In genomic region chr4:114369591-114369990, GRCm38 (mm10) we compare ENCODE assay signal across 23 mouse cellular contexts. TPM values are rescaled to one million over a fixed set of nuclear protein-coding genes. Genes with fewer than 3 reads are reported as not detected.
A peak's percentile ranks its signal among the peaks of the same experiment; 100 is the strongest.
DNase-seq lines count a peak whose midpoint lies in the region; ATAC-seq and TF ChIP-seq lines count a peak whose summit lies in the region.
"Had no signal": no experiment of that assay in that cellular context is flagged by ENCODE, and none has a peak within 500 bp of the region (broad histone marks: within the 10 kb centered on the region; RNA-seq: fewer than 3 reads in every experiment).

No protein-coding gene starts in this region.

- H3K27ac ChIP-seq in heart, embryonic 10.5 days: no peak overlapping the region
- no peak overlapping the region for H3K27ac ChIP-seq in heart, embryonic 12.5 days (ENCODE audit: poor library complexity, severe bottlenecking)
- H3K27ac ChIP-seq in midbrain, embryonic 11.5 days (ENCODE audit: low read depth, low read length): no peak overlapping the region
- no peak overlapping the region for H3K27ac ChIP-seq in midbrain, embryonic 10.5 days (replicated peaks)
- H3K27ac ChIP-seq in testis, adult 2 months (ENCODE audit: control insufficient read depth, insufficient read depth, low read depth, low read length): no peak overlapping the region

- H3K4me1 ChIP-seq in heart, embryonic 10.5 days: peaks cover 13% of the 10 kb centered on the region; the same call in 1 of the 2 replicates
- peaks cover 5% of the 10 kb centered on the region; the same call in 1 of the 2 replicates for H3K4me1 ChIP-seq in heart, embryonic 12.5 days (replicated peaks)
- no peaks in the 10 kb centered on the region for H3K4me1 ChIP-seq in midbrain, embryonic 11.5 days (ENCODE audit: control insufficient read depth, insufficient read depth, low read length)
- H3K4me1 ChIP-seq in midbrain, embryonic 10.5 days: peaks cover 13% of the 10 kb centered on the region
- H3K4me1 ChIP-seq in testis, adult 2 months (ENCODE audit: control insufficient read depth, insufficient read depth, low read length): no peaks in the 10 kb centered on the region

- no peak for TF ChIP-seq CTCF in testis, adult 2 months (IDR thresholded peaks at IDR 0.05; ENCODE audit: control insufficient read depth, insufficient read depth, insufficient replicate concordance, low read depth, low read length)

- H3K9me3 ChIP-seq in heart, embryonic 10.5 days: no peaks in the 10 kb centered on the region
- H3K9me3 ChIP-seq in heart, embryonic 12.5 days (replicated peaks): no peaks in the 10 kb centered on the region
- H3K9me3 ChIP-seq in midbrain, embryonic 11.5 days (ENCODE audit: control insufficient read depth, low read length): no peaks in the 10 kb centered on the region
- H3K9me3 ChIP-seq in midbrain, embryonic 10.5 days (replicated peaks): no peaks in the 10 kb centered on the region

- H3K4me3 ChIP-seq in heart, embryonic 10.5 days: no peak overlapping the region
- H3K4me3 ChIP-seq in heart, embryonic 12.5 days: no peak overlapping the region
- H3K4me3 ChIP-seq in midbrain, embryonic 11.5 days (ENCODE audit: low read depth, low read length): no peak overlapping the region
- H3K4me3 ChIP-seq in midbrain, embryonic 10.5 days: no peak overlapping the region
- H3K4me3 ChIP-seq in testis, adult 2 months (ENCODE audit: control insufficient read depth, low read depth, low read length): peak overlapping the region; percentile 39

- 70% methylated on average over 2 of the region's 2 CpGs for WGBS in heart, embryonic 10.5 days
- 53% methylated on average over 2 of the region's 2 CpGs for WGBS in heart, embryonic 12.5 days
- WGBS in midbrain, embryonic 11.5 days: 90% methylated on average over 2 of the region's 2 CpGs
- WGBS in midbrain, embryonic 10.5 days: 89% methylated on average over 2 of the region's 2 CpGs

- no peaks in the 10 kb centered on the region for H3K36me3 ChIP-seq in heart, embryonic 10.5 days
- no peaks in the 10 kb centered on the region for H3K36me3 ChIP-seq in heart, embryonic 12.5 days
- H3K36me3 ChIP-seq in midbrain, embryonic 11.5 days (ENCODE audit: control insufficient read depth, insufficient read depth, low read length): no peaks in the 10 kb centered on the region
- H3K36me3 ChIP-seq in midbrain, embryonic 10.5 days: no peaks in the 10 kb centered on the region
- H3K36me3 ChIP-seq in testis, adult 2 months (ENCODE audit: control insufficient read depth, insufficient read depth, low read length): no peaks in the 10 kb centered on the region
- H3K36me3 ChIP-seq: G1E had no signal

- ATAC-seq in heart, embryonic 12.5 days (ENCODE audit: insufficient number of reproducible peaks, low FRiP score): no peak
- ATAC-seq in midbrain, embryonic 11.5 days (ENCODE audit: low FRiP score): no peak
- ATAC-seq: activated CD4-positive, CD25-positive, alpha-beta regulatory T cell, adult 4 months; CD4-positive, CD25-positive, alpha-beta regulatory T cell, adult 4 months; Patski had no signal

- H3K4me2 ChIP-seq in heart, embryonic 12.5 days: no peak overlapping the region
- H3K4me2 ChIP-seq in midbrain, embryonic 11.5 days: no peak overlapping the region

- DNase-seq in heart, adult 11 months: peak; percentile 62
- no peak for DNase-seq in heart, adult 18-20 months
- DNase-seq in heart, embryonic 10.5 days (ENCODE audit: low spot score): peak; percentile 60
- DNase-seq in midbrain, embryonic 11.5 days (ENCODE audit: low spot score, missing footprints): peak; percentile 23
- no peak for DNase-seq in midbrain, embryonic 10.5 days (ENCODE audit: low spot score)
- DNase-seq in testis, postnatal 10 days (ENCODE audit: low spot score): no peak
- DNase-seq: adrenal gland, adult 2 months; adrenal gland, adult 8-10 months; adrenal gland, postnatal 10 days; adrenal gland, postnatal 14 days; adrenal gland, postnatal 25 days; adrenal gland, postnatal 36 days; B cell, adult 2 months; cerebellum, adult 11 months; cerebellum, adult 11-12 months had no signal

- no peak for TF ChIP-seq POLR2A in testis, adult 2 months (IDR thresholded peaks at IDR 0.05; ENCODE audit: control insufficient read depth, low read depth, low read length)

- H3K9ac ChIP-seq in heart, embryonic 12.5 days: no peak overlapping the region
- H3K9ac ChIP-seq in midbrain, embryonic 11.5 days (ENCODE audit: low read length): no peak overlapping the region

- peaks cover 47% of the 10 kb centered on the region for H3K27me3 ChIP-seq in heart, embryonic 10.5 days (ENCODE audit: insufficient read depth, poor library complexity, severe bottlenecking)
- peaks cover 41% of the 10 kb centered on the region for H3K27me3 ChIP-seq in heart, embryonic 12.5 days (replicated peaks)
- H3K27me3 ChIP-seq in midbrain, embryonic 11.5 days (ENCODE audit: control insufficient read depth, insufficient read depth, low read length): no peaks in the 10 kb centered on the region
- peaks cover 22% of the 10 kb centered on the region; the same call in 1 of the 2 replicates for H3K27me3 ChIP-seq in midbrain, embryonic 10.5 days (ENCODE audit: low read depth, poor library complexity, severe bottlenecking)
- no peaks in the 10 kb centered on the region for H3K27me3 ChIP-seq in testis, adult 2 months (ENCODE audit: control insufficient read depth, insufficient read depth, low read length)

RNA-seq across cellular contexts. Expression of gene Trabd2b, which starts 36.9 kb away (rescaled TPM):
- total RNA-seq in heart, adult 18-20 months (2021): 10 to 100 TPM; 55.0 to 56.7 TPM
- polyA plus RNA-seq in heart, embryonic 10.5 days (2016; fragmentation: Nextera tagmentation; extraction: Ambion mirVana): 0.65 and 2.2 TPM in 2 replicates
- 1.1 and 1.5 TPM in 2 replicates for polyA plus RNA-seq in heart, embryonic 12.5 days (2016; fragmentation: Nextera tagmentation; extraction: Ambion mirVana)
- 2.1 and 2.2 TPM in 2 replicates for polyA plus RNA-seq in midbrain, embryonic 11.5 days (2014; fragmentation: Nextera tagmentation; extraction: Ambion mirVana)
- 1.8 TPM in 2 replicates for polyA plus RNA-seq in midbrain, embryonic 10.5 days (2016; fragmentation: Nextera tagmentation; extraction: Ambion mirVana)
- polyA plus RNA-seq in testis, adult 2 months (2012; rRNA removed): 1.6 and 2.1 TPM in 2 replicates
- total RNA-seq: CH12.LX, MEL had no signal
- polyA plus RNA-seq: activated CD4-positive, CD25-positive, alpha-beta regulatory T cell, adult 4 months; CD4-positive, CD25-positive, alpha-beta regulatory T cell, adult 4 months; G1E had no signal

Comparison
In these comparisons a context has a peak if more than half of its experiments do, and no peak if none do; other contexts are left out.
1. DNase-seq: peak in heart, adult 11 months (single experiment), heart, embryonic 10.5 days (single experiment) and midbrain, embryonic 11.5 days (single experiment); none in heart, adult 18-20 months (0 of 2), midbrain, embryonic 10.5 days (single experiment) and testis, postnatal 10 days (single experiment).